Mouse (Mus musculus): ENCODE results near the gene Ppp3ca. TPM values are rescaled to one million over a fixed set of nuclear protein-coding genes. Genes with fewer than 3 reads are reported as not detected.

Gene Ppp3ca
- polyA plus RNA-seq, 1 experiment from 2014 or later: 70.9 TPM

- Histone ChIP-seq H3K27ac (ENCODE audit: low read depth, low read length) (no peak overlapping the region), H3K27me3 (ENCODE audit: control insufficient read depth, insufficient read depth, low read length) (no peaks in the 10 kb centered on the region), H3K9me3 (ENCODE audit: control insufficient read depth, low read length) (no peaks in the 10 kb centered on the region), H3K4me2 (replicated peaks; ENCODE audit: low read depth, low read length) (no peak overlapping the region), H3K4me1 (replicated peaks; ENCODE audit: control insufficient read depth, insufficient read depth, low read length) (no peaks in the 10 kb centered on the region; the same call in 1 of the 2 replicates), H3K4me3 (ENCODE audit: low read depth, low read length) (no peak overlapping the region), H3K36me3 (ENCODE audit: control insufficient read depth, insufficient read depth, low read length) (no peaks in the 10 kb centered on the region), H3K9ac (ENCODE audit: low read depth, low read length) (no peak overlapping the region)
- DNase-seq (ENCODE audit: low spot score) (no peak), ATAC-seq (ENCODE audit: low FRiP score) (no peak)
- 88% methylated on average over 5 of the region's 5 CpGs for WGBS
Observed at GRCm38 (mm10) chr3:136791404-136791803, 121.5 kb downstream of the Ppp3ca start.

- H3K4me1 ChIP-seq (replicated peaks; ENCODE audit: control insufficient read depth, insufficient read depth, low read length): no peaks in the 10 kb centered on the region; the same call in 1 of the 2 replicates
- no peak for ATAC-seq (ENCODE audit: low FRiP score)
- WGBS: 96% methylated on average over 2 of the region's 2 CpGs
Observed at GRCm38 (mm10) chr3:136791946-136792345, 122.0 kb downstream of the Ppp3ca start.

GRCm38 (mm10) chr3:136793411-136793810 is 123.5 kb downstream of the Ppp3ca start:
- H3K9me3 ChIP-seq (ENCODE audit: control insufficient read depth, low read length): no peaks in the 10 kb centered on the region
- DNase-seq (ENCODE audit: low spot score) (no peak), ATAC-seq (ENCODE audit: low FRiP score) (no peak)
- H3K9ac ChIP-seq (ENCODE audit: low read depth, low read length): no peak overlapping the region
- WGBS: 97% methylated on average over 2 of the region's 2 CpGs
- no peak overlapping the region for H3K4me3 ChIP-seq (ENCODE audit: low read depth, low read length)
- H3K4me2 ChIP-seq (replicated peaks; ENCODE audit: low read depth, low read length): no peak overlapping the region
- no peak overlapping the region for H3K27ac ChIP-seq (ENCODE audit: low read depth, low read length)
- H3K27me3 ChIP-seq (ENCODE audit: control insufficient read depth, insufficient read depth, low read length): no peaks in the 10 kb centered on the region
- H3K36me3 ChIP-seq (ENCODE audit: control insufficient read depth, insufficient read depth, low read length): no peaks in the 10 kb centered on the region
- no peaks in the 10 kb centered on the region; the same call in 1 of the 2 replicates for H3K4me1 ChIP-seq (replicated peaks; ENCODE audit: control insufficient read depth, insufficient read depth, low read length)

More at GRCm38 (mm10) chr3:136791946-136792345, 122.0 kb downstream of the Ppp3ca start:
- Histone ChIP-seq H3K9me3 (ENCODE audit: control insufficient read depth, low read length) (no peaks in the 10 kb centered on the region), H3K27ac (ENCODE audit: low read depth, low read length) (no peak overlapping the region), H3K27me3 (ENCODE audit: control insufficient read depth, insufficient read depth, low read length) (no peaks in the 10 kb centered on the region), H3K9ac (ENCODE audit: low read depth, low read length) (no peak overlapping the region), H3K4me2 (replicated peaks; ENCODE audit: low read depth, low read length) (no peak overlapping the region), H3K4me3 (ENCODE audit: low read depth, low read length) (no peak overlapping the region), H3K36me3 (ENCODE audit: control insufficient read depth, insufficient read depth, low read length) (no peaks in the 10 kb centered on the region)
- no peak for DNase-seq (ENCODE audit: low spot score)

GRCm38 (mm10) chr3:136794426-136795217 is 124.7 kb downstream of the Ppp3ca start:
- no peaks in the 10 kb centered on the region for H3K36me3 ChIP-seq (ENCODE audit: control insufficient read depth, insufficient read depth, low read length)
- no peaks in the 10 kb centered on the region for H3K9me3 ChIP-seq (ENCODE audit: control insufficient read depth, low read length)
- no peak for DNase-seq (ENCODE audit: low spot score)
- ATAC-seq (ENCODE audit: low FRiP score): no peak
- H3K4me1 ChIP-seq (replicated peaks; ENCODE audit: control insufficient read depth, insufficient read depth, low read length): no peaks in the 10 kb centered on the region; the same call in 1 of the 2 replicates
- no peaks in the 10 kb centered on the region for H3K27me3 ChIP-seq (ENCODE audit: control insufficient read depth, insufficient read depth, low read length)
- no peak overlapping the region for H3K4me2 ChIP-seq (replicated peaks; ENCODE audit: low read depth, low read length)
- H3K4me3 ChIP-seq (ENCODE audit: low read depth, low read length): no peak overlapping the region
- no peak overlapping the region for H3K9ac ChIP-seq (ENCODE audit: low read depth, low read length)
- 89% methylated on average over 7 of the region's 7 CpGs for WGBS
- no peak overlapping the region for H3K27ac ChIP-seq (ENCODE audit: low read depth, low read length)

- no peak for ATAC-seq (ENCODE audit: low FRiP score)
- H3K4me1 ChIP-seq (replicated peaks; ENCODE audit: control insufficient read depth, insufficient read depth, low read length): no peaks in the 10 kb centered on the region
- no peaks in the 10 kb centered on the region for H3K9me3 ChIP-seq (ENCODE audit: control insufficient read depth, low read length)
- no peak overlapping the region for H3K4me3 ChIP-seq (ENCODE audit: low read depth, low read length)
- no peak overlapping the region for H3K9ac ChIP-seq (ENCODE audit: low read depth, low read length)
- H3K4me2 ChIP-seq (replicated peaks; ENCODE audit: low read depth, low read length): no peak overlapping the region
- H3K27me3 ChIP-seq (ENCODE audit: control insufficient read depth, insufficient read depth, low read length): no peaks in the 10 kb centered on the region
- no peak overlapping the region for H3K27ac ChIP-seq (ENCODE audit: low read depth, low read length)
- no peaks in the 10 kb centered on the region for H3K36me3 ChIP-seq (ENCODE audit: control insufficient read depth, insufficient read depth, low read length)
- WGBS: 94% methylated on average over 3 of the region's 3 CpGs
- DNase-seq (ENCODE audit: low spot score): no peak
Observed at GRCm38 (mm10) chr3:136798896-136799295, 129.0 kb downstream of the Ppp3ca start.

- ATAC-seq (ENCODE audit: low FRiP score) (no peak), DNase-seq (ENCODE audit: low spot score) (no peak)
- Histone ChIP-seq H3K36me3 (ENCODE audit: control insufficient read depth, insufficient read depth, low read length) (no peaks in the 10 kb centered on the region), H3K4me1 (replicated peaks; ENCODE audit: control insufficient read depth, insufficient read depth, low read length) (no peaks in the 10 kb centered on the region), H3K9ac (ENCODE audit: low read depth, low read length) (no peak overlapping the region), H3K4me2 (replicated peaks; ENCODE audit: low read depth, low read length) (no peak overlapping the region), H3K27ac (ENCODE audit: low read depth, low read length) (no peak overlapping the region), H3K4me3 (ENCODE audit: low read depth, low read length) (no peak overlapping the region), H3K27me3 (ENCODE audit: control insufficient read depth, insufficient read depth, low read length) (no peaks in the 10 kb centered on the region), H3K9me3 (ENCODE audit: control insufficient read depth, low read length) (no peaks in the 10 kb centered on the region)
- 79% methylated on average over 4 of the region's 4 CpGs for WGBS
Observed at GRCm38 (mm10) chr3:136802595-136802994, 132.7 kb downstream of the Ppp3ca start.

GRCm38 (mm10) chr3:136805897-136806296 is 136.0 kb downstream of the Ppp3ca start:
- H3K9me3 ChIP-seq (ENCODE audit: control insufficient read depth, low read length): no peaks in the 10 kb centered on the region
- no peaks in the 10 kb centered on the region for H3K27me3 ChIP-seq (ENCODE audit: control insufficient read depth, insufficient read depth, low read length)
- no peak overlapping the region for H3K27ac ChIP-seq (ENCODE audit: low read depth, low read length)
- ATAC-seq (ENCODE audit: low FRiP score) (no peak), DNase-seq (ENCODE audit: low spot score) (no peak)
- 90% methylated on average over 4 of the region's 4 CpGs for WGBS
- no peak overlapping the region for H3K9ac ChIP-seq (ENCODE audit: low read depth, low read length)
- H3K4me2 ChIP-seq (replicated peaks; ENCODE audit: low read depth, low read length): no peak overlapping the region
- H3K36me3 ChIP-seq (ENCODE audit: control insufficient read depth, insufficient read depth, low read length): no peaks in the 10 kb centered on the region
- no peak overlapping the region for H3K4me3 ChIP-seq (ENCODE audit: low read depth, low read length)
- no peaks in the 10 kb centered on the region for H3K4me1 ChIP-seq (replicated peaks; ENCODE audit: control insufficient read depth, insufficient read depth, low read length)

GRCm38 (mm10) chr3:136810271-136810670 is 140.3 kb downstream of the Ppp3ca start:
- H3K9me3 ChIP-seq (ENCODE audit: control insufficient read depth, low read length): no peaks in the 10 kb centered on the region
- ATAC-seq (ENCODE audit: low FRiP score): no peak
- H3K4me1 ChIP-seq (replicated peaks; ENCODE audit: control insufficient read depth, insufficient read depth, low read length): no peaks in the 10 kb centered on the region
- H3K27me3 ChIP-seq (ENCODE audit: control insufficient read depth, insufficient read depth, low read length): no peaks in the 10 kb centered on the region
- H3K4me3 ChIP-seq (ENCODE audit: low read depth, low read length): no peak overlapping the region
- DNase-seq (ENCODE audit: low spot score): no peak
- no peaks in the 10 kb centered on the region for H3K36me3 ChIP-seq (ENCODE audit: control insufficient read depth, insufficient read depth, low read length)
- 81% methylated on average over 3 of the region's 3 CpGs for WGBS
- no peak overlapping the region for H3K4me2 ChIP-seq (replicated peaks; ENCODE audit: low read depth, low read length)
- no peak overlapping the region for H3K27ac ChIP-seq (ENCODE audit: low read depth, low read length)
- H3K9ac ChIP-seq (ENCODE audit: low read depth, low read length): no peak overlapping the region

- H3K9ac ChIP-seq (ENCODE audit: low read depth, low read length): no peak overlapping the region
- DNase-seq (ENCODE audit: low spot score): no peak
- no peaks in the 10 kb centered on the region for H3K9me3 ChIP-seq (ENCODE audit: control insufficient read depth, low read length)
- no peak overlapping the region for H3K4me2 ChIP-seq (replicated peaks; ENCODE audit: low read depth, low read length)
- 82% methylated on average over 6 of the region's 6 CpGs for WGBS
- no peaks in the 10 kb centered on the region for H3K27me3 ChIP-seq (ENCODE audit: control insufficient read depth, insufficient read depth, low read length)
- H3K36me3 ChIP-seq (ENCODE audit: control insufficient read depth, insufficient read depth, low read length): no peaks in the 10 kb centered on the region
- H3K4me1 ChIP-seq (replicated peaks; ENCODE audit: control insufficient read depth, insufficient read depth, low read length): no peaks in the 10 kb centered on the region
- no peak overlapping the region for H3K27ac ChIP-seq (ENCODE audit: low read depth, low read length)
- ATAC-seq (ENCODE audit: low FRiP score): no peak
- no peak overlapping the region for H3K4me3 ChIP-seq (ENCODE audit: low read depth, low read length)
Observed at GRCm38 (mm10) chr3:136812162-136812561, 142.2 kb downstream of the Ppp3ca start.
